Mouse (Mus musculus) c-Kit-positive CD71-positive TER-119-negative erythroid progenitor cells, embryonic 14.5 days (primary cell): ENCODE results near the gene 2010003K11Rik.

ENCODE experiments used
- DNase-seq: peaks from one replicate; pipeline ENCODE4 v3.0.0-alpha.2; 2013; ENCODE audit warnings: low read depth

Gene 2010003K11Rik

DNA sequence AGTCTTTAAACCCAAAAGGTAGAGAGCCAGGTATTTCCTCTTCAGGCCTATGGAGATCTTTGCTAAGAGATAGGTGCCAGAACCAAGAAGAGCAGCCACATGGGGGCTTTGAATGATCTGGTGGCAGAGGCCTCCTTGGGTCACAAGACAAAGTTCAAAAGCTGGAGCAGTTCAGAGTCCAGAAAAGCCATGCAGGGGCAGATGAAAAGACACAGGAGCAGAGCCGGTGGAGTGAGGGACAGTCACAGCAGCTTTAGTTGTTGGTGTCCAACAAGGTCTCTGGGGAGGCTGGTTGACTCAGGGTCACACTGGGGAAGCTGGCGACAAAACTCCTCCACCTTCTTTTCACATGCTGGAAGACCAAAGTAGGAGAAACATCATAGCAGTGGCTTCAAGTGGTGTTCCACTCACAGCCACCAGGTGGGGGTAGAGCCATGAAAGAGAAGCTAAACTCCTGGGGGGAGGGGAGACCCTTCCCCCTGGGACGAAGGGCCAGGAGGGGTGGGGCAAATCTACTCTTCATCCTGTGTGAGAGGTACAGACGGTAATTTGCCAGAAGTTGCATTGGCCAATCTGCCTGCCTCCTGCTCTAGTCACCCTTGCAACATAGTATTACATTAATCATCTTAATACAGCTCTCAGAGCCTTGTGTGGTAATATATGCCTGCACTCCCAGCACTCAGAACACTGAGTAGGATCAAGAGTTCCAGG is 965 bp downstream of the 2010003K11Rik start:
- peak; percentile 62 for DNase-seq

DNA sequence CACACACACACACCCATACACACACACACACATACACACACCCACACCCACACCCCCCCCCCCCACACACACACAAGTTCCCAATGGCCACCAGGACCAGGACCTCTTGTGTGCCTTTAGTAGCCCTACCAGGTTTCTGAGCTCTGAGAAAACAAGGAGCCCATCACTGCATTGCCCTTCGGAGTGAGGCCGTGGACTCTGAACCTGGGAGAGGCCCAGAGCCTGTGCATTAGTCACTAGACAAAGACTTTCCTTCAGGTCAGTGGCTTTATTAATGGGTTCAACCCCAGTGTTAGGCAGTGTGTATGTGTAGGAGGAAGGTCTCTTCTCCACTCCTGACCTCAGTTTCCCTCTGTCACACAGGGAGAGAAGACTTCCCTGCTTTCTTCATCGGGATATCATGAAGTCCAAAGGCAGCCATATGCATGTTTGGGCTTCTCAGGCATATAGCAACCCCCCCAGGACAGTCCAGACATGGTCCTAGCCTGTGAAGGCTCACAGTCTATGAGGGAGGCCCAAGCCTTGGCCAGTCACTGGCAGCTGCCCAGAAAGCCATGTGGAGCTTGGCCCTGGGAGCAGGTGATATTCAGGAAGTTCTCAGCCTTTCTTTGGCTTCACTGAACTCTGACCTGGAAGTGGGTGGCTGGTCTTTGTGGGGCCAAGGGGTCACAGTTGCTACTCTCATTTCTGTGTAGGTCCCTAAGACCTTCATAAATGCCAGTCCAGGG is 1.7 kb downstream of the 2010003K11Rik start:
- DNase-seq = no peak

DNA sequence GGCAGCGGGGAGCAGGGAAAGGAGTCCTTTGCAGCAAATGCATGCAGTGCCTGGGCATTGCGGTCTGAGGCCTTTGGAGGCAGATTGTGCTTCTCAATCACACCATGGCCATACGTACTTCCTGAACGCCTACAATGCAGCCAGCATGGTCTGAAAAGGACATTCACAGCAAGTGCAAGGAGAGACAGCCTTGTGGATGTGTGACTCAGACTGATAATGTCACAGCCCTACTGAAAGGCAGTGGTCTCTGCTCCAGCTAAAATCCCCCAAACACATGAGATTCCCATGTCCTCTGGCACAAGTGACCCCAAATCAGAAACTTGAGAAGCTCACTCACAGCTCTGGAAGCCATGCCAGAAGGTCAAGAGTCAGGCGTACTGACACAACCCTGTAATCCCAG is 2.6 kb downstream of the 2010003K11Rik start:
- no peak for DNase-seq

DNA sequence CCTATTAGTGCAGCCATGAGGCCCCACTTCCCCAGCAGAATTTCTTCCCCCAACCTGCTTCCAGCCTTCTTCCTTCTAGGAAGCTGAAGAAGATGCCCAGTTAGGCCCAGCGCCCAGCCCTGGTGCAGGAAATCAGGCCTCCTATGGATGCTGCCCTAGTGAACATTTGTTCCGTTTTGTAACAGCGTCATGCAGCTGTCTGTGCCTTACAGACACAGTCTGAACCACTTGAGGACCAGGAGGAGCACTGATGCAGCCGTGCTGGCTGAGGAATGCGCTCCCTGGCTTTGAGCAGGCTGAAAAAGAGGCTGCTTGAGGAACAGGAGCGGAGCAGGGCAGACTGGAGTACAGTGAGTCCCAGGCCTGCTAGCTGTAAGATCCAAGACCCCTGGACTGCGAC is 3.7 kb downstream of the 2010003K11Rik start:
- no peak for DNase-seq

DNA sequence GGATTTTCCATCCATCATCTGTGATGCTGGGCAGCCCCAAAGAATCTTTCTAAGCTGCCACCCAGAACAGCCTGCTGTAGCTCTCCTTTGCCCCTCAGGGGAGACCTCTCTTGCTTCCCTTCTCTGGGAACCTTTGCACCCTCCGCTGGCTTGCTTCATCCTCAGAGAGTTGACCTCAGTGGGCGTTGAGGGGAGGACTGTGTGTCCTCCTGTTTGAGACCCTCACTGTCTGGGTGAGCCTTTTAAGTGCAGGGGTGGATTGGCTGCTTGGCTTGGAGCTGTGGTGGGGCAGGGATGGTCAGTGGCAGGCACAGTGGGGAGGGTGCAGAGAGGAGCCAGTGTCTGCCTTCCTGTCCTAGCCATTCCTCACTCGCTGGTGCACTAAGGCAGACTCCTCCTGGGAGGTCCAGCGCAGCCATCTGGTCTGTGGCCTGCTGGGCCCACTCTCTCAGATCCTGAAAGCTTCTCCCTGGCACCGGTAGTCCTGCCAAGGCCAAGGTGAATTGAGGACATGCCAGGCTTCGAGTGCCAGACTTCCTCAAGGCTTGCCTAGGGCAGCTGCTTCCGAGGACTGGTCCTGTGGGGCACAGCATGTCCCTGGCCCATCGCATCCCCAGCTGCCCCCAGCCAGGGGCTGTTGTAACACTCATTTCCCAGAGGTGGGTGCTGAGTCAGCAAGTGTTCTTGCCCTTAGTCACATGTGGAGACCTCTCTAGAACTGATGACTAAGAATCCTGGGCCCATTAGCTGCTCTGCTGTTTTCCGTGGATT is 5.7 kb downstream of the 2010003K11Rik start:
- no peak for DNase-seq

DNA sequence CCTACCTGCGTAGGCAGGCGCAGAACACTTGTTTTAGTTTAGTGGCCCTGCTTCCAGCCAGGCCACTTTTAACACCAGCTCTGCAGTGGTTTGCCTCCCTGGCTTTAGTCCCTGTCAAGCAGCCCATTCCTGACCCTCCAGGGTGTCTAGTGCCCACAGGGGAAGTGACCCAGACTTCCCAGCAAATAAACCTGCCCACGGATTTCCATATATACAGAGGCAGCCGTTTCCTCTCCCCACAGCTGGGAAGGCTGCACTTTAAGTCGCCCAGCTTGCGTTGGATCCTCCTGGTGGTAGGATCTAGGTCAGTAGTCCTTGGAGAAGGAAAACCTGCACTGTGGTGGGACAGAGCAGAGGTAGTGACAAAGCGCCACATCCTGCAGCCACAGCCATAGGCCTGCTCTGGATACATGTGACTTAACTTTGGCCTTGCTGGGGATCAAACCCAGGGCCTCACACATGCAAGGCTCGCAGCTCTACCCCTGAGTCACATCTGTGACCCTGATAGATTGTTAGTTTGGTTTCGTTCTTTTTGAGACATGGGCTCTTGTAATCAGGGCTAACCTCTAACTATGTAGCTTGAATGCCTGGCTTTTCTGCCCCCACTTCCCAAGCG is 7.2 kb downstream of the 2010003K11Rik start:
- no peak for DNase-seq

DNA sequence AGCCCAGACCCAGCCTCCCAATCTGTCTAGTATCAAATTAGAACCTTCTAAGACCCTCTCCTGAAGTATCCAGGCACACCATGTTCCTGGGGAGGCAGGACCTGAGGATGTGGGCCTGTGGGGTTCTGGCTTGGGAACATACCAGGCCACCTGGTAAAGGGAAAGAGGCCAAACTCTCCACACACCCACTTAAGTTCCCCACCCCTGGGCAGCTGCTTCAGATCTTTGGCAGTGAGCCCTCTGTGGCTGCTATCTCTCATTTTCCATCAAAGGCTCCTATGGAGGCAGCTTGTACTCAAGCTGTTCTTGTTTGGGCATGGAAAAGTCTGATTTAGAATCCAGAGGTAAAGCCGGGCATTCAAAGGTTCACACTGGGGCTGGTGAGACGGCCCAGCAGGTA is 10.5 kb downstream of the 2010003K11Rik start:
- DNase-seq = no peak

DNA sequence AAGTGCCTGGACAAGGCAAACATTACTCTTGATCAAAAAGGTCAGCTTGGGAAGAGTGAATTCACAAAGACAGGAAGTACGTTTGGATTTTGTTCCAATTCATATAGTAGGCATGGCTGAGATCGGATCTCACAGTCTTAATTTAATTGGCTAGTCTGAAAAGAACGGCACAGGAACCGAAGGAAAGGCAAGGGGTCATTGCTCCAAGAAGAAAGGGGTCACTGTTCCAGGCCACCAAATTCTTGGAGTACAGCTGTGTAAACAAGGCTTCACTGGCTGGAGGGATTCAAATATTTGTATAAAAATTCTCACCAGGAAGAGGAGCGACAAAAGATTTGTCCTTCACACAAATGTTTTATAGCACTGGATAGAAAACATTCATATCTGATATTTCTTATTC is 13.4 kb downstream of the 2010003K11Rik start:
- no peak for DNase-seq

DNA sequence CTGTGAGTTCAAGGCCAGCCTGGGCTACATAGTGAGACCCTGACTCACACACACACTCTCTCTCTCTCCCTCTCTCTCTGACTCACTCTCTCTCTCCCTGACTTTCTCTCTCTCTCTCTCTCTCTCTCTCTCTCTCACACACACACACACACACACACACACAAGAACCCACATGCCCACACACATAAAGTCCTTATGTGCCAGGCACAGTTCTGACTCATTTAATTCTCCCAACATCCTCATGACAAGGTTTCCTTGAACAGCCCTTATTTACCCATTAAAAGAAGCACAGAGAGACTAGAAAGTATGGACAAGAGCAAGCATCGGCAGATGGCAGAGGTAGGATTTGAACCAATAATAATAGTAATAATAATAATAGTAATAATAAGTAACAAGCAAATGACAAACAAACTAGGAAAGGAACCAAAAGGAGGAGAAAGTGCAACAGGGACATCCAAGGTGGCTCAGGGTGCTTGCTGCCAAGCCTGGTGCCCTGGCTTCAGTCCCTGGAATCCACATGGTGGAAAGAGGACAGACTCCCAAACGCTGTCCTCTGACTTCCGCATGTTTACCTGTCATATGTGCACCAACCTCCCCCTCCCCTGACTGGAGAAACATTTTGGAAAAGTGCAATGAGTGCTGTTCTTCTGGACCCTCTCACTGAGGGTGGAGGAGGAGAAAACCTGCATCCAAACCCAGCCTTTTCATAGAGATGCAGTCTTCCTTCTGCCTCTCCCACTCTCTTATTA is 16.1 kb downstream of the 2010003K11Rik start:
- no peak for DNase-seq

DNA sequence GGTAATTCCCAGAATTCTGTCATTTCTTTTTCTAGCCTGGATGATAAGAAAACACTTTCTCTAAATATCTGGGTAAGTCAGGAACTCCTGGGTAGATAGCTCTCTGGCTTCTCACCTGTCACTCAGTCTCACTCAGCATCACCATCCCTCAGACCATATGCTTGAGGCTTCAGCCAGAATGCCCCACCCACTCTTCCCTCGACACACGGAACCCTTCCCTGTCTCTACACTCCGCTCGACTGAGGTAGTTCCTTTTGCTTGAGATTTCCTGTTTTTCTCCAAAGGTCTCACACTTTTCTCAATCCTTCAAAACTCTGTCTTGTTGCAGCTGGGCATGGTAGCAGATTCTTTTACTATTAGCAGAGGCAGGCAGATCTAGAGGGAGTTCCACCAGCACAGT is 17.1 kb downstream of the 2010003K11Rik start:
- DNase-seq = no peak

DNA sequence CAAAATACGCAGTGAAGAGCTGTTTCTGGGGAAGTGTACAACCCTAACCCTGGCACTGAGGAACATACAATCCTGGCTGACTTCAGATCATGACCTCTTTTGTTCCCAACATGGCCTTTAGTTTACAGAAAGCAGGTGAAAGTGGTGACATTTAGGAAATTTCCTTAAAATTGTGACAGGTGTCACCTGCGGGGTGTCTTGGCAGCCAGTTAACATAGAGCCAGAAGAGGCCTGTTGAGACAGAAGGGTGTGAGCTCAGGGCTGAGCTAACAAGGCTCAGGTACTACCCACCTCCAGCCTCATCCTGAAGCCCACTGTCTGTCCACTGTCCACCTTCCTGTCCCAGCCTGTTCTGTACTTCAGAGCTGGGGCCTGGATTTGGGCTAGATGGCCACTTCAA is 18.3 kb downstream of the 2010003K11Rik start:
- DNase-seq = no peak

DNA sequence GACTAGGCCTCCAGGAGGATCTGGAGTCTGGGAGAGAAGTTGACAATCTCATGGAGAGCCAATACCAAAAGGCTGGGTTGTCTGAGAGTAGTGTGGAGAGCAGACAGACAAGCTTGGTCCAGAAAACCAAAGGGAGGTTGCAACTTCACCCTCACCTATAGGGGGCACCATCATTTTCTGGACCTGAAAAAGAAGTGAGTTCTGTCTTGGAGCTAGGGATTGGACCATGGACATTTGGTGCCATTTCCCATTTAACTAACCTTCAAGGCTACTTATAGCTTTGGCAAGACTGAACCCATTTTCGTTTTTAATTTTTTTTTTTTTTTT is 20.2 kb downstream of the 2010003K11Rik start:
- peak; percentile 25 for DNase-seq

DNA sequence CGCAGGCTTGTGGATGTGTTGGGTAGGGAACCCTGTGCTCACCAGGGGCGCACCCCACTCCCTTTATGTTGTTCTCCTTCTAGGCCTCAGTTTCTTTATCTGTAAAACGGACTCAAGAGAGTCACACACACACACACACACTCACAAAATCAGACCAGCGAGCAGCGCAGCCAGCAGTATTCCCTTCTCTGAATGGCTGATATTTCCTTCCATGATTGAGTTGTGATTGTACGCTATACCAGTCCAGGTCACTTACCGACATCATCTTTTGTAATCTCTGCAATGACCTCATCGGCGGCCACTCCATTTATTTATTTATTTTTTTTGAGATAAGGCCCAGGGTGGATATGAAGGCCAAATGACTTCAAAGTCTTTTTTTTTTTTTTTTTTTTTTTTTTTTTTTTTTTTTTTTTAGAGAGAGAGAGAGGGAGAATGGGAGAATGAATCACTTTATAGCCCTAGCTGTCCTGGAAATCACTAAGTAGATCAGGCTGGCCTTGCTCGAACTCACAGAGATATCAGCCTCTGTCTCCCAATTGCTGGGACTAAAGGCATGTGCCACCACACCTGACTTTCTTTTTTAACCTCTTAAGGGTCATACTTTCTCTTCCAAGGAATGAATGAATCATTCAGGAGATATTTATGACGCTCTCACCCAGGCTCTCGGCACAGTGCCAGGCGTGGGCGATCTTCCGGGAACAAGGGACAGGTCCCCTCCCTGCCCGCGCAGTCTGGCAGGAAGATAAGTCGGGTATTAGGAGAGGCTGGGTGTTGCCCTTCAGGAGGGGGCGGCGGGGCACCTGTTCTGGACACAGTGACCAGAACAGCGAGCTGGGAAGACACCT is 20.8 kb downstream of the 2010003K11Rik start, which contains the start of gene Syt12:
Syt12 (minus strand) TSS at position 103 of the 845 bp plus-strand sequence.
- DNase-seq = peak; percentile 46

DNA sequence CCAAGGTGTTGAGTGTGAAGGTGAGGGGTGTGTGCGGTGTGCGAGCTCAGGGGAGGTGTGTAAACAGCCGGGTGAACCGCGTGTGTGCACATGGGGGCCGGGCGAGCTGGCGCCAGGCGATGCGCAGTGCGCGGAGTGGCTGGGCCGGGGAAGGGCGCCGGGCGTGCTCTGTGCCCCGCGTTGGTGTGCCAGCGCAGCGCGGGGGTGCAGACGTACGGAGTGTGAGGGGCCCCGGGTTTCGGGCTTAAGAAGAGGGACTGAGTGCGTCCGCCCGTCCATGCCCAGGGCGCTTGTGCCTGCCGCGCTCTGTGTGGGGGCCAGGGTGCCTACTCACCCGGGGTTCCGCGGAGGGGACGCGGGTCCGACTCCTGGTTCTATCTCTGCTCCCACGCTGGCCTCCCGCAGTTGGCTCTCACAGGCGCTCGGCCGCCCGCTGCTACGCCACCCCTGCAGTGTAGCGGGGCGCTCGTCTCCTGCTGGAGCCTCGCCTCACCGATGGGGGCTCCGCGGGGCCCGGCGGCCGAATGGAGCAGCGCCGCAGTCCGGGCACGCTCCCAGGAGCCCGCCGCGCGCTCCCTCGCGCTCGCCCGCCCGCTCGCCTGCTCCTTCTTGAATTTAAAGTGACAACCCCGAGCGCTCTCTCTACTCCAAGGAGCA is 21.7 kb downstream of the 2010003K11Rik start:
- no peak for DNase-seq

DNA sequence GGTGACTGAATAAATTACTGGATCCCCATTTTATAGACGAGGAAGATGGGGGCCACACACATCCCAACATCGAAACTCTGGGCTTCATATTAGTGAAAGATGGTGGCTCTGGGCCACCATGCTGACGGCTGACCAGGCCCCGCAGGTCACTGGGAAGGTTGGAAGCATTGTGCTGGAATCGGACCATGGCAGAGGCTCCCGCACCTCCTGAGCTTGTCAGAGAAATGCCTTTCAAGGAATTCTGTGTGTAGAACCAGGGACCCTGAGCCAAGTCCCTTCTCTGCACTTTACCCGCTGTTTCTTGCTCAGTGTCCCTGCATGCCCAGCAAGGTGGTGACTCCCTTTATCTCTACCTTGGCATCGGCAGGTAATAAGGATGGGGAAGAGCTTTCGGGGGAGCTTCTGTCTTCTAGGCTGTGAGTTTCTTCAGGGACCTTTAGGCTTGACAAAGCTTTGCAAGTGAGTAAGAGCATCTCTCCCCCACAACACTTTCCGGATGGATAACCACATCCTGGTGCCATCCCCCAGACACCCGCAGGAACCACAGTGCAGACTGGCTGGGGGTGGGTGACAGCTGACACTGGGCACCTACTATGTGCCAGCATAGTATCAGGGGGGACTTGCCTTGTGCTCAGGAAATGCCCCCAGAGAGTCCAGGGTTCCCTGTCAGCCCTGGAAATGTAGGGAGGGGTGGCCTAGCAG is 23.0 kb downstream of the 2010003K11Rik start:
- DNase-seq = no peak

DNA sequence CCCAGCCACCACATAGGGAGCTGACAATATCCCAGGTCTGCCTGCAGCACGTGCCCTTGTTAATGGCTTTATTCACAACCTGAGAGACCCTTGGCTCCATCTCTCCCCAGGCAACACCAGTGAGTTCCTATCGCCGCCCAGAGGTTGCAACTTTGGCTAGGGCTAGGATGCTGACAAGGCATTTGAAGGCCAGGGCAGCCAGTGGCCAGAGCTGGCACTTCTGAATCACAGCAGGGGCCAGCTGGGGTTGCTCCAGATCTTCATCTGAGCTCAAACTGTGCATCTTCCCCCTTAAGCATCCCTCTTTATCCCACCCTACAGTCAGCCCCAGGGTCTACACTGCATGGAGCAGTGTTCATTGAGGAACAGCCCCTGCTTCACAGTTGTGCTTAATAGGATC is 23.6 kb downstream of the 2010003K11Rik start:
- DNase-seq = no peak

DNA sequence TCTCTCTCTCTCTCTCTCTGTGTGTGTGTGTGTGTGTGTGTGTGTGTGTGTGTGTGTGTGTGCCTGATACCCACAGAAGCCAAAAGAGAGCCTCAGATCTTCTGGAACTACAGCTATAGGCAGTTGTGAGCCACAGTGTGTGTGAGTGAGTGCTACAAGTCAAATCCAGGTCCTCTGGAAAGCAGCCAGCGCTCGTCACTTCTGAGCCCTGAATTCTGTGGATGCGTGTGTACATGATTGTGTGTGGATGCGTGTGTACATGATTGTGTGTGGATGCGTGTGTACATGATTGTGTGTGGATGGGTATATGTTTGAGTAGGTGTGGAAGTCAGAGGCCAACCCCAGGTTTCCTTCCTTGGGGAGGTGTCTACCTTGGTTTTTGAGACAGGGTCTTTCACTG is 24.8 kb downstream of the 2010003K11Rik start:
- DNase-seq = no peak

DNA sequence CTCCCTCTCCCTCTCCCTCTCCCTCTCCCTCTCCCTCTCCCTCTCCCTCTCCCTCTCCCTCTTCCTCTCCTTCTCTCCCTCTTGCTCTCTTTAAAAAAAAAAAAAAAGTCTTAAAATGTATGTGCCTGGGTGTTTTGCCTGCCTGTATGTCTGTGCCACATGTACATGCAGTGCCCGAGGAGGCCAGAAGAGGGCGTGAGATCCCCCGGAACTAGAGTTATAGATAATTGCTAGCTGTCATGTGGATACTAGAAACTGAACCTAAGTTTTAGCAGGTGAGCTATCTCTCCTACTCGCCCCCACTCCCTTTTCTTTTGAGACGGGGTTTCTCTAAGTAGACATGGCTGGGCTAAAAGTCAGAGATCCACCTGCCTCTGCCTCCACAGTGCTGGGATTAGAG is 30.0 kb downstream of the 2010003K11Rik start:
- peak; percentile 33 for DNase-seq

DNA sequence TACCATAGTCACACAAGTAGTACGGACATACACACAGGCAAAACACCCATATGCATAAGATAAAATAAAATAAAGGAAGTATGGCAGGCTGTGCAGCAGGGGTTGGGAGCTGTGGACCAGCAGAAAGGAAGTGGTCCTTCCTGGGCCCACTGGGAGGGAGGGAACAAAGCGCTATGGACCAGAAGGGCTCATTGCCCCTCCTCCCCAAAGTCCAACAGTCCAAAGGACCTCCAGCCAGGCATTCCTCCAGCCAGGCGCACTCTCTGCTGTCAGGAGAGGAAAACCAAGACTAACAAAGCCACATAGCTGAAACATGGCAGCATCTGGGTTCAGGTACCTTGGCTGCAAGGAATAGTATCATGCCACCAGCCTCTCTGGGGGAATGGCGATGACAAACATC is 33.7 kb downstream of the 2010003K11Rik start:
- no peak for DNase-seq

DNA sequence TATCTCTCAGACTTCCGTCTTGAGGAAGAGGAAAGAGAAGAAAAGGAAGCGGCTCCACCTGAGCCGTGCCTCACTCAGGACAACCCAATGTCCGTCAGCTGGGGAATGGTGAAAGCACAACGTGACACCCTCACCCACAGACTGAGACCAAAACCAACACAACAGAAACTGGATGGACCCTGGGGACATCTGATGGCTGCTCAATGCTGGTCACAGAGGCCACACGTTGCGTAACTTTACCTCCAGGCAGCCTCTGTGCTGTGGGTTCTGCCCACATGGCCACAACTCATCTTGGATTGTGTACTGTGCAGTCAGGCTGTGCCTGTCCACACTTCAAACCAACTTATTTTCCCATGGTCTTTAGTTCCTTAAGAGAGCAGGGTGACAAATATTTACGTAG is 36.4 kb downstream of the 2010003K11Rik start:
- no peak for DNase-seq
